Mouse (Mus musculus): Measurements from ENCODE around the gene Clec4f.
"Not testable (repeated sequence)": the region's sequence is repeated elsewhere in the genome, so short reads cannot be mapped to it uniquely, and the experiment has no call there.

Clec4f gene

GRCm38 (mm10) chr6:83656087-83656486 is at the start of gene Clec4f:
Gene Clec4f, minus strand, starts transcription at chr6:83656187.
- no peak for DNase-seq (ENCODE audit: low read depth, low spot score)

DNA sequence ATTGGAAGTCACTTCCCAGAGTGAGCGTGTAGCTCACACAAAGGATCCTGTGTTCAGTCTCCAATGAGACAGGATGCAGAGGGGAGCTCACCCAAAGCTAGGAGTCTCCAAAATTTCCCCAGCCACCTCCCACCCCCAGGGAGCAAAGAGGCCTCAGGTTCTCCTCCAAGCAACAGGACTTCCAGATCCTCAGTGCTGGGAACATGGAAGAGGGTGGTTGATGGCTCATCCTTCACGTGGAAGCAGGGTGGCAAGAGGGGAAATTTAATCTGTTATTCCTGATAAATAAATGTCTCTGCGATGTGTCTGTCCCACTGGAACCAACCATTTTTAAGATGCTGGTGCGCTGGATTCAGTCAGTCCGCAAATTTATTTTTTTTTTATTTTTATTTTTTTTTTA is 48.7 kb upstream of the Clec4f start:
- DNase-seq (ENCODE audit: low read depth, low spot score): no peak

GRCm38 (mm10) chr6:83704294-83704693 is 48.3 kb upstream of the Clec4f start:
- DNase-seq (ENCODE audit: low read depth, low spot score): no peak

GRCm38 (mm10) chr6:83703722-83704078 is 47.7 kb upstream of the Clec4f start:
- no peak for DNase-seq (ENCODE audit: low read depth, low spot score)

DNA sequence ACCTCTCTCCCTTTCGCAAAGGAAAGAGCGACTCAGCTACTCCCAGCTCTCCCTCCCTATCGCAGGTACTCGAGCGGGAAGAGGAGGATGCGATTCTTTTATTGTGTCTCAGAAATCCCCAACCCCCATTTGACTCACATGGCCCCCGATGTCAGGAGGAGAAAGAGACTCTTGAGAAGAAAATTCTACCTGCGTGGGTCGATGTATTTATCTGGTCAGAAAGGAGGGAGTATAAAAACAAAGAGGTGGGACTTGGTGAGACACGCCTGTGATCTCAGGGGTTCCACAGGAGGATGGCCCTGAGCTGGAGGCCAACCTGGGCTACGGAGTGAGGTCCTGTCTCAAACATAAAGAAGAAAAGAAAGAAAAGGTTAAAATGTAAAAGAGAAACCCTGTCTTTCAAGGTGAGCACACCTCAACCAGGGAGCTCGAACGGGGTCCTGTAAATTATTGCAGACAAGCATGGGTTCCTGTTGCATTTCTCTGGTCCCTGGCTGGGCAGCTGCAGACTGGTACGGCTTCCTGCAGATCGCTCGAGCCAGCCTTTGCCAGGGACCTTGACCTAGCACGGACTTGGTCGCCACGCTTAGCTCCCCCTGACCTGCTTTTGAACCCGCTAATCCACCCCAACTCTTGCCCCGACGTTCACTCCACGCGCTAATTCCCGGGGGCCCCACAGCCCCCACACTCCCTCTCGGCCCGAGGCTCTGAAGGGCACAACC is 47.2 kb upstream of the Clec4f start:
- DNase-seq (ENCODE audit: low read depth, low spot score): no peak

- no peak for DNase-seq (ENCODE audit: low read depth, low spot score)
These were observed 46.4 kb upstream of the Clec4f start for GRCm38 (mm10) chr6:83702146-83702999.

DNA sequence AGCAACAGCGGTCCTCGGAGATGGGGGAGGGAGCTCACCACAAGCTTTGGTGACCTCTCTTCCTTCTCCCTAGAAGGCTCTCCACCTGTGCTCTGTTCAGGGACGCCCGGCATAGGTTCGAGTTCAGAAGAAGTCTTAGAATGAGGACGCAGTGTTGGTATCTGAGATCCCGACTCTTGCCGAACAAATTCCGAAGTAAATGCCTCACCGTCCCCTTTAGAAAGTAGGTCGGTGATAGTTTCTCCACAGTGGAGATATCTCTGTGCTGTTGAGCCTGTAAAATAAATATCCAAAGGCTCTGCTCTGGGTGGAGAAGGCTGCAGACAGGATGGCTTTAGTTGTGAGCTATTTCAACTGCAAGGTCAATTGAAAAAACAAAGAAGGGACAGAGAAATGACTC is 45.0 kb upstream of the Clec4f start:
- no peak for DNase-seq (ENCODE audit: low read depth, low spot score)

DNA sequence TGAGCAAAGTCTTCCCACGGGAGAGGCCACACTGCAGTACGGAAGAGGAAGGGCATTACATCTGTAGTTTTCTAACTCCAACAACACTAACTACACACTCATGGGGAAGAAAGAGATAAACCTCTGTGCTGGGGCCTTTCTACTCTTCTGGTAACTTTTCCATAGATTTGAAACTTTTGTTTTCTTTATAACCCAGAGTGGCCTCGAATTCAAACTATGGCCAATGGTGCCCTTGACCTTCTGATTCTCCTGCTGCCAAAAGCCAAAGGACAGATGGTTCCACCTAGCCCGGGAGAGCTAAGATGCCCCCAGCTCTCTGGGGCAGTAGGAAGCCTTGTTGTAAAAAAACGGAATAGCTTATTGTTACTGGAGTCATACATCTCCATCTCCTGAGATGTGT is 44.0 kb upstream of the Clec4f start:
- DNase-seq (ENCODE audit: low read depth, low spot score): no peak

DNA sequence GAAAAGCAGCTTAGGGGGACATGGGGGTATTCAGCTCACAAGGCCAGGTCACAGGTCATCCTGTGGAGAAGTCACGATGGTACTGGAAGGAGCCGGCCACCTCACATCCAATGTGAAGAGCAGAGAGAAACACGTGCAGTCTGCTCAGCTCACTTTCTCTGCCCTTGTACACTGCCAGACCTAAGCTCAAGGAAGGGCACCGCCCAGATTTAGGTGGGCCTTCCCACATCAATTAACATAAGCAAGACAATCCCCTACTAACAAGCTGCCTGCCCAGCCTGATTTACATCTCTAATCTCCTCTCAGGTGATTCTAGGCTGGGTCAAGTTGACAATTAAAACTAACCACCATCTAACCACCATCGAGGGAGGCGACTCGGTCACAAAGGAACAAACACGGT is 41.9 kb upstream of the Clec4f start:
- no peak for DNase-seq (ENCODE audit: low read depth, low spot score)

- no peak for DNase-seq (ENCODE audit: low read depth, low spot score)
These were observed 40.7 kb upstream of the Clec4f start for GRCm38 (mm10) chr6:83696684-83697083.

DNA sequence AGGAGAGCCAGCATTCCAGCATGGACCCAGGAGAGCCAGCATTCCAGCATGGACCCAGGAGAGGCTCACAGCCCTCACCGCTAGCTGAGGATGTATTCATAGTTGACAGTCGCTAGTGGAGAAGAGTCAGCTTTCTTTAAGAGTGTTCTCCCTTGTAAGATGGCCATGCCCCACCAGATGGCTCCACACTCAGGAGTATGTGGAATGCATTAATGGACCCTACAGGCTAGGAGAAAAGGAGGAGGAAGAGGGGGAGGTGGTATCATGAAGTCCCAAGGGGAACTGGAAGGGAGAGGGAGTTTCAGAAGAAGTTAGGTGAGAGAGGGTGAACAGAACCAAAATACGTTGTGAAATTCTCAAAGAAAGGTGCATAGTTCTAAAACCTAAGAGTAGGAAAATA is 39.7 kb upstream of the Clec4f start:
- DNase-seq (ENCODE audit: low read depth, low spot score): no peak

- DNase-seq (ENCODE audit: low read depth, low spot score): peak; percentile 68
These were observed 37.8 kb upstream of the Clec4f start for GRCm38 (mm10) chr6:83693835-83694234.

- DNase-seq (ENCODE audit: low read depth, low spot score): no peak
These were observed 37.0 kb upstream of the Clec4f start for GRCm38 (mm10) chr6:83692962-83693361.

GRCm38 (mm10) chr6:83690936-83691335 is 34.9 kb upstream of the Clec4f start:
- no peak for DNase-seq (ENCODE audit: low read depth, low spot score)

DNA sequence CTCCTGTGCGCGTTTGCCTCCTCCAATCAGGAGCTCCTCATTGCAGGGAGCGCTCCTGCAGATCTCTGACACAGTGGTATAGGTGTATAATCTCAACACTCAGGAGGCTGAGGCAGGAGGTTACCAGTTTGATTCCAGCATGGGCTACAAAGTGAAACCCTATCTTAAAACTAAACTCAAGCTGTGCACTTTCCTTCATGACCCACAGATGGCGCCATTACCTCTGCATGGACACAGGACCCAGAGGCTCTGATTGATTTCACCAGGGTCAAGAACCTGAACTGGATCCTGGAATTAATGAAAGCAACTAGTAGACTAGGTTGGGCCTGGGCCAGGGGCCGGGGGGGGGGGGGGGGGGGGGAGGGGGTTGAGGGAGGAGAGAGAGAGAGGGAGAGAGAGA is 34.3 kb upstream of the Clec4f start:
- no peak for DNase-seq (ENCODE audit: low read depth, low spot score)

DNA sequence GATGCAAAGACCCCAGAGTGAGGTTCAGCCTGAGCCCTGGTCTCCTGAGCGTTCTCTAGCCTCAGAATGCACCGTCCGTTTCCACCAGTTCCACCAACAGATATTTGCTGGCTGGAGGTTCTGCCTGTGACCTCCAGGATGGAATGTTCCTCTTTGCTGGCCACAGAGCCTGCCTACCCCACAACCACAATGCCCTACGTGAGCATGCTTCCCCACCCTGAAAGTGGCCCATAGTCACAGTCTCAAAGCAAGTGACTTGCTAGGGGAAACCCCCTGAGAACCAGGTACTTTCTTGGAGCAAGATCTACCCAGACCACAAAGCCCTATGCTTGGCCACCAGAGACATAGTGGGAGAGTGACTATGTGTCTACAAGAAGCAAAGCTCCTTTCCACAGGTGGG is 33.4 kb upstream of the Clec4f start:
- DNase-seq (ENCODE audit: low read depth, low spot score): no peak

GRCm38 (mm10) chr6:83677757-83678156 is 21.8 kb upstream of the Clec4f start, which contains the start of gene Cd207:
Gene Cd207, minus strand, starts transcription at chr6:83677857.
- no peak for DNase-seq (ENCODE audit: low read depth, low spot score)

GRCm38 (mm10) chr6:83673395-83673794 is 17.4 kb upstream of the Clec4f start:
- peak; percentile 60 for DNase-seq (ENCODE audit: low read depth, low spot score)

GRCm38 (mm10) chr6:83665009-83665408 is 9.0 kb upstream of the Clec4f start:
- no peak for DNase-seq (ENCODE audit: low read depth, low spot score)

DNA sequence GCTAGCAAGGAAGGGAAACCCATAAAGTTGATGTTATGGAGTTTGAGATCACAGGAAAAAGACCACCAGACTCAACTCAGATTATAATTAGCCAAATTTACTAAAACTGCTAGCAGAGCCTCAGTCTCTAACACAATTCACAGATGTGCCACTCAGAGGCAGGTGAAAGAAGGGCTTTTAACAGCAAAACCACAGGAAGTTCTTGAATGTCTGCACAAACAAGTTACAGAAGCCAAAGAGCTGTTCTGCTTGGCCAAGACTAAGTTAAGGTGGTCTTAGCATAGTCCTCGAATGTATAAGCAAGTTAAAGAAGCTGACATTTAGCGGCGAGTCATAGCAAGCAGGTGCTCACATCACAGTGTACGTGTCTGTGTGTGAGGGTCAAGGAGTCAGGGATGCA is 4.8 kb upstream of the Clec4f start:
- DNase-seq (ENCODE audit: low read depth, low spot score): no peak

GRCm38 (mm10) chr6:83646715-83647114 is 9.3 kb downstream of the Clec4f start:
- no peak for DNase-seq (ENCODE audit: low read depth, low spot score)

- DNase-seq (ENCODE audit: low read depth, low spot score): no peak
These were observed 20.7 kb downstream of the Clec4f start for GRCm38 (mm10) chr6:83635329-83635728.

DNA sequence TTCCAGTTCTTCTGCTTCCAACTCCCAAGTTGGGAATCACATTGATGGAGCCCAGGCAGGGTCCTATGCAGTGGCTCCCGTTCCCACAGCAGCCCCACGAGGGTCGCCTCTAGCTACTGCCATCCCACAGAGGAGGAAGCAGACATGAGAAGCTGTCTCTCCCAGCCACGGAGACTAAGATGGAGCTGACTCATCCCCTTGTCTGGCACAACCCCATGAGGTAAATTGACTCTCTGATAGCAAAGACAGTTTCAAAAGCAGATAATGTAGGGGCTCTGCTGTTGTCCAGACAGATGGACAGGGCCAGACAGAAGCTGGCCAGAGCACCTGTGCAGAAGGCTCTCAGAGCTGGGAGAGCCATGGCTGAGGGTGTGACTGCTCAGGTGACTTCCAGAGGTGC is 21.4 kb downstream of the Clec4f start:
- DNase-seq (ENCODE audit: low read depth, low spot score): not testable (repeated sequence)
